ENCODE assay signal across 9 mouse cellular contexts in genomic region chr9:99242035-99242434, GRCm38 (mm10). TPM values are rescaled to one million over a fixed set of nuclear protein-coding genes. Genes with fewer than 3 reads are reported as not detected.
DNase-seq lines count a peak whose midpoint lies in the region; ATAC-seq and TF ChIP-seq lines count a peak whose summit lies in the region.
"Had no signal": no experiment of that assay in that cellular context is flagged by ENCODE, and none has a peak within 500 bp of the region (broad histone marks: within the 10 kb centered on the region; RNA-seq: fewer than 3 reads in every experiment).

No protein-coding gene starts in this region.

- TF ChIP-seq EP300 in heart, adult 2 months (IDR thresholded peaks at IDR 0.05; ENCODE audit: insufficient read depth, low read depth, low read length): 0 out of 2 replicates have a peak, but pooled peaks have one; percentile 41

- no peak overlapping the region for H3K27ac ChIP-seq in heart, adult 2 months
- H3K27ac ChIP-seq in kidney, embryonic 14.5 days (ENCODE audit: low read depth, low read length): no peak overlapping the region
- H3K27ac ChIP-seq in liver, adult 2 months (replicated peaks; ENCODE audit: insufficient read depth, low read depth, low read length): no peak overlapping the region
- peak overlapping the region; percentile 91 for H3K27ac ChIP-seq in testis, adult 2 months (ENCODE audit: control insufficient read depth, insufficient read depth, low read depth, low read length)
- H3K27ac ChIP-seq: embryonic facial prominence, embryonic 15.5 days had no signal

- TF ChIP-seq CTCF in heart, adult 2 months (IDR thresholded peaks at IDR 0.05): peak; percentile 98
- TF ChIP-seq CTCF in liver, adult 2 months (IDR thresholded peaks at IDR 0.05; ENCODE audit: low read depth, low read length): peak; percentile 49; the same call in 1 of the 2 replicates
- no peak for TF ChIP-seq CTCF in testis, adult 2 months (IDR thresholded peaks at IDR 0.05; ENCODE audit: control insufficient read depth, insufficient read depth, insufficient replicate concordance, low read depth, low read length)

- peaks cover 2% of the 10 kb centered on the region for H3K27me3 ChIP-seq in megakaryocyte, embryonic 14.5 days (replicated peaks)
- no peaks in the 10 kb centered on the region for H3K27me3 ChIP-seq in heart, adult 2 months (ENCODE audit: control insufficient read depth, insufficient read depth, low read length)
- no peaks in the 10 kb centered on the region for H3K27me3 ChIP-seq in kidney, embryonic 14.5 days (ENCODE audit: control insufficient read depth, insufficient read depth, low read length)
- H3K27me3 ChIP-seq in liver, adult 2 months (ENCODE audit: control insufficient read depth, insufficient read depth, low read length): no peaks in the 10 kb centered on the region
- no peaks in the 10 kb centered on the region for H3K27me3 ChIP-seq in testis, adult 2 months (ENCODE audit: control insufficient read depth, insufficient read depth, low read length)
- H3K27me3 ChIP-seq: embryonic facial prominence, embryonic 15.5 days had no signal

- H3K9ac ChIP-seq in heart, adult 2 months (ENCODE audit: low read depth, low read length): no peak overlapping the region
- H3K9ac ChIP-seq in kidney, embryonic 14.5 days (ENCODE audit: low read depth, low read length): no peak overlapping the region
- no peak overlapping the region for H3K9ac ChIP-seq in liver, adult 2 months (ENCODE audit: low read depth, low read length)

- intact Hi-C loops in heart, adult 2 months (cut with DNase I): loop anchor here (1.0 to 10.0 kb wide), 6 partner anchors 101 to 627 kb away; partner anchors contain the start of genes Dbr1, Mras and Pik3cb

- 1% methylated on average over 7 of the region's 7 CpGs for WGBS in heart, adult 2 months
- 3% methylated on average over 7 of the region's 7 CpGs for WGBS in kidney, embryonic 14.5 days
- 2% methylated on average over 7 of the region's 7 CpGs for WGBS in liver, adult 2 months

- H3K4me1 ChIP-seq in megakaryocyte, embryonic 14.5 days: peaks cover 78% of the 10 kb centered on the region
- H3K4me1 ChIP-seq in heart, adult 2 months (ENCODE audit: control insufficient read depth, insufficient read depth, low read length): no peaks in the 10 kb centered on the region; the same call in 1 of the 2 replicates
- H3K4me1 ChIP-seq in kidney, embryonic 14.5 days (ENCODE audit: control insufficient read depth, insufficient read depth, low read length): 0 out of 2 replicates have a peak, but pooled peaks cover 5% of the 10 kb centered on the region
- peaks cover 2% of the 10 kb centered on the region; the same call in 1 of the 2 replicates for H3K4me1 ChIP-seq in liver, adult 2 months (ENCODE audit: control insufficient read depth, insufficient read depth, low read length)
- H3K4me1 ChIP-seq in testis, adult 2 months (ENCODE audit: control insufficient read depth, insufficient read depth, low read length): peaks cover 2% of the 10 kb centered on the region

- ATAC-seq in megakaryocyte, adult 5-6 weeks (ENCODE audit: poor library complexity, severe bottlenecking): no peak
- ATAC-seq in kidney, embryonic 14.5 days (ENCODE audit: low FRiP score, low TSS enrichment): no peak

- no peaks in the 10 kb centered on the region for H3K79me2 ChIP-seq in heart, adult 2 months (replicated peaks; ENCODE audit: control insufficient read depth, insufficient read depth, low read length)
- no peaks in the 10 kb centered on the region; the same call in 1 of the 2 replicates for H3K79me2 ChIP-seq in liver, adult 2 months (ENCODE audit: control insufficient read depth, insufficient read depth, low read length)

- peaks cover 37% of the 10 kb centered on the region for H3K36me3 ChIP-seq in megakaryocyte, embryonic 14.5 days (replicated peaks; ENCODE audit: low read length)
- H3K36me3 ChIP-seq in heart, adult 2 months (ENCODE audit: control insufficient read depth, insufficient read depth, low read length): no peaks in the 10 kb centered on the region
- no peaks in the 10 kb centered on the region for H3K36me3 ChIP-seq in kidney, embryonic 14.5 days (ENCODE audit: control insufficient read depth, insufficient read depth, low read length)
- no peaks in the 10 kb centered on the region for H3K36me3 ChIP-seq in liver, adult 2 months (ENCODE audit: control insufficient read depth, insufficient read depth, low read length)
- H3K36me3 ChIP-seq in testis, adult 2 months (ENCODE audit: control insufficient read depth, insufficient read depth, low read length): no peaks in the 10 kb centered on the region

- no peak for TF ChIP-seq POLR2A in heart, adult 2 months (IDR thresholded peaks at IDR 0.05; ENCODE audit: insufficient read depth, low read depth, low read length)
- no peak for TF ChIP-seq POLR2A in liver, adult 2 months (IDR thresholded peaks at IDR 0.05; ENCODE audit: extremely low read depth, insufficient read depth, low read length)
- TF ChIP-seq POLR2A in testis, adult 2 months (IDR thresholded peaks at IDR 0.05; ENCODE audit: control insufficient read depth, low read depth, low read length): no peak

- peak overlapping the region; percentile 97 for H3K4me3 ChIP-seq in megakaryocyte, embryonic 14.5 days (replicated peaks)
- peak overlapping the region; percentile 73 for H3K4me3 ChIP-seq in heart, adult 2 months
- H3K4me3 ChIP-seq in kidney, embryonic 14.5 days (ENCODE audit: low read length): no peak overlapping the region
- H3K4me3 ChIP-seq in liver, adult 2 months (ENCODE audit: insufficient read depth, low read depth, low read length): no peak overlapping the region
- H3K4me3 ChIP-seq in testis, adult 2 months (ENCODE audit: control insufficient read depth, low read depth, low read length): peak overlapping the region; percentile 97

- DNase-seq in cerebellum, postnatal 14 days: peak; percentile 71 to 72
- DNase-seq in heart, adult 2 months: peak; percentile 48 to 66
- DNase-seq in liver, adult 2 months (ENCODE audit: extremely low read depth, low read depth, low spot score): peak; percentile 63
- peak; percentile 64 for DNase-seq in neural tube, embryonic 10.5 days (ENCODE audit: extremely low spot score, low spot score)

- H3K4me2 ChIP-seq in kidney, embryonic 14.5 days (replicated peaks; ENCODE audit: low read depth, low read length): peak overlapping the region; percentile 67; the same call in 1 of the 2 replicates

- 0 out of 2 replicates have a peak, but pooled peaks cover 3% of the 10 kb centered on the region for H3K9me3 ChIP-seq in megakaryocyte, embryonic 14.5 days
- H3K9me3 ChIP-seq in kidney, embryonic 14.5 days (ENCODE audit: control insufficient read depth, low read length): no peaks in the 10 kb centered on the region
- H3K9me3 ChIP-seq: embryonic facial prominence, embryonic 15.5 days had no signal

RNA-seq across cellular contexts. Expression of gene Cep70, which starts 1.1 kb away (rescaled TPM):
- polyA plus RNA-seq in megakaryocyte, embryonic 14.5 days (2012; ENCODE audit: insufficient read depth, low replicate concordance): 0.56 TPM in 1 of 2 replicates, not detected in the other
- total RNA-seq in megakaryocyte, adult 5-6 weeks (2015): 24.5 and 26.7 TPM in 2 replicates
- 30.2 and 38.7 TPM in 2 replicates for total RNA-seq in megakaryocyte, adult 5-6 weeks (2017)
- total RNA-seq in heart, adult 2 months (2021): 1 to 10 TPM; 5.5 to 8.1 TPM
- 2.3 and 4.0 TPM in 2 replicates for polyA plus RNA-seq in heart, adult 2 months (2012; rRNA removed)
- polyA plus RNA-seq in kidney, embryonic 14.5 days (2014; fragmentation: Nextera tagmentation; extraction: Ambion mirVana): 26.8 and 32.0 TPM in 2 replicates
- total RNA-seq in liver, adult 2 months (2014; rRNA removed): 6.1 and 9.4 TPM in 2 replicates
- 0.68 and 0.70 TPM in 2 replicates for polyA plus RNA-seq in liver, adult 2 months (2012; rRNA removed)
- polyA plus RNA-seq in testis, adult 2 months (2012; rRNA removed): 11.5 and 14.9 TPM in 2 replicates

RNA-seq across cellular contexts. Expression of gene Faiml, which starts 5.0 kb away (rescaled TPM):
- not detected in 2 replicates for polyA plus RNA-seq in megakaryocyte, embryonic 14.5 days (2012; ENCODE audit: insufficient read depth, low replicate concordance)
- total RNA-seq in megakaryocyte, adult 5-6 weeks (2015): not detected in 2 replicates
- not detected in 2 replicates for total RNA-seq in megakaryocyte, adult 5-6 weeks (2017)
- total RNA-seq in heart, adult 2 months (2021): not detected
- polyA plus RNA-seq in heart, adult 2 months (2012; rRNA removed): not detected in 2 replicates
- not detected in 2 replicates for polyA plus RNA-seq in kidney, embryonic 14.5 days (2014; fragmentation: Nextera tagmentation; extraction: Ambion mirVana)
- not detected in 2 replicates for total RNA-seq in liver, adult 2 months (2014; rRNA removed)
- polyA plus RNA-seq in liver, adult 2 months (2012; rRNA removed): not detected in 2 replicates
- 10.2 and 15.7 TPM in 2 replicates for polyA plus RNA-seq in testis, adult 2 months (2012; rRNA removed)
- polyA plus RNA-seq: embryonic facial prominence, embryonic 15.5 days had no signal

Comparison
In these comparisons a context has a peak if more than half of its experiments do, and no peak if none do; other contexts are left out.
1. H3K4me3 ChIP-seq: peak in megakaryocyte, embryonic 14.5 days (single experiment), heart, adult 2 months (single experiment) and testis, adult 2 months (single experiment); none in kidney, embryonic 14.5 days (single experiment) and liver, adult 2 months (single experiment).
2. RNA of gene Faiml, which starts 5.0 kb away (polyA plus RNA-seq): 10.2 to 15.7 TPM in testis, adult 2 months; not detected in megakaryocyte, embryonic 14.5 days, not detected in heart, adult 2 months, not detected in kidney, embryonic 14.5 days and not detected in liver, adult 2 months; every median in the first group is over 10 times any median in the second.
3. Peak in every context shown above with its lines, with median percentiles within 50 percentile points of each other: DNase-seq.